Mouse (Mus musculus) forebrain, embryonic 10.5 days (tissue): Measurements from ENCODE around the gene Zswim1. TPM values are rescaled to one million over a fixed set of nuclear protein-coding genes. Genes with fewer than 3 reads are reported as not detected.
A peak's percentile ranks its signal among the peaks of the same experiment; 100 is the strongest.
"Not testable (repeated sequence)": the region's sequence is repeated elsewhere in the genome, so short reads cannot be mapped to it uniquely, and the experiment has no call there.

Experiments
- DNase-seq: peaks from one replicate; pipeline ENCODE4 v3.0.0-alpha.2; 2017; ENCODE audit warnings: low spot score; ENCODE audit errors: extremely low spot score
- H3K27ac ChIP-seq: fragments of 300-500 bp; sonication (generic); 2 replicates; pipeline ENCODE4 v1.5.1; 2016; ENCODE audit warnings: mild to moderate bottlenecking
- H3K27me3 ChIP-seq: fragments of 300-500 bp; sonication (generic); 2 replicates; pipeline ENCODE4 v1.6.1; 2016; ENCODE audit warnings: mild to moderate bottlenecking; ENCODE audit not compliant: poor library complexity, severe bottlenecking
- H3K36me3 ChIP-seq: fragments of 300-500 bp; sonication (generic); replicated peaks from 2 replicates; pipeline ENCODE4 v1.6.1; 2016; ENCODE audit warnings: mild to moderate bottlenecking, moderate library complexity
- H3K4me1 ChIP-seq: fragments of 300-500 bp; sonication (generic); 2 replicates; pipeline ENCODE4 v1.6.1; 2016
- H3K4me3 ChIP-seq: fragments of 300-500 bp; sonication (generic); 2 replicates; pipeline ENCODE4 v1.5.1; 2016; ENCODE audit warnings: mild to moderate bottlenecking, moderate library complexity
- H3K9me3 ChIP-seq: fragments of 300-500 bp; sonication (generic); 2 replicates; pipeline ENCODE4 v1.6.1; 2016; ENCODE audit warnings: mild to moderate bottlenecking, moderate library complexity
- WGBS: fragments of 180-500 bp; shearing (Covaris S2); methylation state at CpG from one replicate; pipeline ENCODE4 v1.1.7; 2016; 5-methylcytosine and 5-hydroxymethylcytosine counted together
- polyA plus RNA-seq: library from polyadenylated mRNA; unstranded; fragments of >200 nt; fragmentation: Nextera tagmentation; extraction: Ambion mirVana; gene quantifications from 2 replicates; pipeline ENCODE4 v1.2.1, GENCODE M21; 2016

Gene Zswim1
- polyA plus RNA-seq, 1 experiment from 2014 or later: 25.9 TPM

GRCm38 (mm10) chr2:164798554-164798953 is 23.9 kb upstream of the Zswim1 start:
- not testable (repeated sequence) for H3K9me3 ChIP-seq, H3K27ac ChIP-seq, H3K4me1 ChIP-seq, H3K4me3 ChIP-seq, DNase-seq, H3K27me3 ChIP-seq
- WGBS: 85% methylated on average over 6 of the region's 6 CpGs
- peaks cover 88% of the 10 kb centered on the region for H3K36me3 ChIP-seq

GRCm38 (mm10) chr2:164800252-164801004 is 22.1 kb upstream of the Zswim1 start:
- WGBS: 93% methylated on average over 13 of the region's 13 CpGs
- Histone ChIP-seq H3K27ac (no peak overlapping the region), H3K36me3 (peaks cover 72% of the 10 kb centered on the region), H3K4me1 (peaks cover 14% of the 10 kb centered on the region), H3K4me3 (no peak overlapping the region), H3K27me3 (no peaks in the 10 kb centered on the region), H3K9me3 (no peaks in the 10 kb centered on the region)
- DNase-seq: no peak

DNA sequence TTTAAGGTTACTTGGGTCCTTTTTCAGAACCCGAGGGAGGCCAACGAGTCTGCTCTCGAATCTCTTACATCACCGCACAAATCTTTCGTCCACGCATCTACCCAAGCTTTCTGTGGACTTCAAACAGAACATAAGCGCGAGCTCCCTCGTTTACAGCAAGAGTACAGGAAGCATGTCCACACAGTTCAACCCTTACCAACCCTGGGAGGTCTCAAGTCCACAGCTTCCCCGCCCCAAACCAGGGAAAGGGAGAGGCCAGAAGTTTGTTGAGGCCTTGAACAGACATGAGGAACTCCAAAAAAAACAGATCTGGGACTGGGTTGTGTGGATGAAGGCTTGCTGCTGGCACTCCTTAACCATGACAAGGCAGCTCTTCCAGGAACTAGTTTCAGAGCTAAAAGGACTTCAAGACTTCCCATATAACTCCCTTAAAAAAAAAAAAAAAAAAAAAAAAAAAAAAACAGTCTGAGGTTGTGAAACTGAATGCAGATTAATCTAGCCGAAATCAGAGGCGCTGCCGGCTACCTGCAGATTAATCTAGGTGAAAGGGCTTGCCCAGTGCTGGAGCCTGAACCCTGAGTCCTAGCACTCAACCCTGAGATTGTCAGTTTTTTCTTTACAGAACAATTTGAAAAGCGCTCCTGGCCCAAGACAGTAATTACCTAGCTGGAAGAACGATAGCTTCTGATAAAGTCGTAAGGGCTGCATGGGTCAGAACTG is 19.1 kb upstream of the Zswim1 start:
- 0 out of 2 replicates have a peak overlapping the region, but pooled peaks have one; percentile 91 for H3K27ac ChIP-seq
- H3K36me3 ChIP-seq: peaks cover 46% of the 10 kb centered on the region
- peak overlapping the region; percentile 90 for H3K4me3 ChIP-seq
- peaks cover 26% of the 10 kb centered on the region for H3K4me1 ChIP-seq
- WGBS: 94% methylated on average over 16 of the region's 16 CpGs
- no peaks in the 10 kb centered on the region for H3K9me3 ChIP-seq
- no peaks in the 10 kb centered on the region for H3K27me3 ChIP-seq
- no peak for DNase-seq

DNA sequence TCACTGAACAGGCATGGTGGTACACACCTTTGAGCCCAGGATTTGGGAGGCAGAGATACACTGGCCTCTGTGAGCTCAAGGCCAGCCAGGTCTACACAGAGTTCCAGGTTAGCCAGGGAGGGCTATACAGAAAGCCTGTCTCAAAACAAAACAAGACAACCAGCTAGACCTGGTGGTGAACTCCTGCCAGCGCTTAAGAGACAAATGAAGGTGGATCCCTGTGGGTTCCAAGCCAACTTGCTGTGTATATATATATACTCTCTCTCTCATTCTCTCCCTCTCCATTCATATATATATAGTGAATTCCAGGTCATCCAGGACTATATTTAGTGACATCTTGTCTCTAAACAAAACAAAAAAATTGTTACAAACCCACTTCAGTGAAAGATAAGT is 18.6 kb upstream of the Zswim1 start:
- Histone ChIP-seq H3K4me1 (peaks cover 26% of the 10 kb centered on the region), H3K4me3 (peak overlapping the region; percentile 90), H3K36me3 (peaks cover 46% of the 10 kb centered on the region), H3K9me3 (no peaks in the 10 kb centered on the region), H3K27ac (peak overlapping the region; percentile 91), H3K27me3 (no peaks in the 10 kb centered on the region)
- DNase-seq: no peak
- 60% methylated on average over 1 of the region's 1 CpGs for WGBS

GRCm38 (mm10) chr2:164804533-164805331 is 17.8 kb upstream of the Zswim1 start, which contains the start of the genes Acot8 and Zswim3:
Gene Acot8, minus strand, starts transcription at chr2:164804882.
Gene Zswim3, plus strand, starts transcription at chr2:164805098.
- peak within 1 kb of the TSS; percentile 91 for H3K27ac ChIP-seq
- under 1% methylated on average over 47 of the region's 47 CpGs for WGBS
- peak; percentile 95 for DNase-seq
- H3K36me3 ChIP-seq: peaks cover 44% of the 10 kb centered on the region
- H3K9me3 ChIP-seq: no peaks in the 10 kb centered on the region
- peak within 1 kb of the TSS; percentile 90 for H3K4me3 ChIP-seq
- H3K4me1 ChIP-seq: peaks cover 26% of the 10 kb centered on the region
- H3K27me3 ChIP-seq: no peaks in the 10 kb centered on the region

GRCm38 (mm10) chr2:164805332-164805718 is 17.2 kb upstream of the Zswim1 start:
- WGBS: 2% methylated on average over 21 of the region's 21 CpGs

DNA sequence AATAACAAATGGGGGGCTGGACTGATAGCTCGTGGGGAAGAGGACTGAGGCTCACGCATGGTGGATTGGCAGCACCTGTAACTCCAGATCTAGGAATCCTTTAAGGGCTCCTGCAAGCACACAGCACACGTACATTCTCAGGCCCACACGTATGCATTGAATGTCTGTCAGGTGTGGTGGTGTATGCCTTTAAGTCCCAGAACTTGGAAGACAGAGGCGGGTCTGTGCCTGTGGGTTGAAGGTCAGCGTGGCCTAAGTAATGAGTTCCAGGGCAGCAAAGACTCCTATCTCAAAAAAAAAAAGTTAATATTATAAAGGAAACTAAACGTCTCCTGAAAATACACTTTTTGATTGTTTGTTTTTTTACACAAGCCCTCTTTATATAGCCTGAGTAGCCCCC is 15.9 kb upstream of the Zswim1 start:
- H3K27ac ChIP-seq: no peak overlapping the region
- H3K4me1 ChIP-seq: peaks cover 26% of the 10 kb centered on the region
- H3K4me3 ChIP-seq: peak overlapping the region; percentile 90; the same call in 1 of the 2 replicates
- 86% methylated on average over 7 of the region's 7 CpGs for WGBS
- DNase-seq: no peak
- no peaks in the 10 kb centered on the region for H3K27me3 ChIP-seq
- no peaks in the 10 kb centered on the region for H3K9me3 ChIP-seq
- H3K36me3 ChIP-seq: peaks cover 25% of the 10 kb centered on the region

More at GRCm38 (mm10) chr2:164805332-164805718, 17.2 kb upstream of the Zswim1 start:
- H3K36me3 ChIP-seq: peaks cover 38% of the 10 kb centered on the region
- peaks cover 26% of the 10 kb centered on the region for H3K4me1 ChIP-seq
- H3K9me3 ChIP-seq: no peaks in the 10 kb centered on the region
- peak overlapping the region; percentile 91 for H3K27ac ChIP-seq
- H3K4me3 ChIP-seq: peak overlapping the region; percentile 90
- DNase-seq: no peak
- H3K27me3 ChIP-seq: no peaks in the 10 kb centered on the region

DNA sequence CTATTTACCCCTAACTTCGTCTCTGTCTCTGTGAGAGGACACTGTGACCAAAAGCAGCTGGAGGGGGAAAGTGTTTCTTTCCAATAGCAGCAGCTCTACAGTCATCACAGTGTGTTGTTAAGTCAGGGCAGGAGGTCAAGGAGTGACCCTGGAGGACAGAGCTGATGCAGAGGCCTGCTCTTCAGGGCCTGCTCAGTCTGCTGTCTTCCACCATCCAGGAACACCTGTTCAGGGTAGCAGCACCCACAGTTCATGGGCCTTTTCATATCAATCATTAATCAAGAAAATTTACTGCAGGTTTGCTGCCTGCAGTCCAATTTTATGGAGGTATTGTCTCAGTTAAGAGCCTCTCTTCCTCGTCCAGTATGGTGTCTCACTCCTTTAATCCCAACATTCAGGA is 8.9 kb upstream of the Zswim1 start:
- Histone ChIP-seq H3K27ac (no peak overlapping the region), H3K4me1 (peaks cover 3% of the 10 kb centered on the region; the same call in 1 of the 2 replicates), H3K4me3 (no peak overlapping the region), H3K9me3 (no peaks in the 10 kb centered on the region), H3K27me3 (no peaks in the 10 kb centered on the region), H3K36me3 (peaks cover 17% of the 10 kb centered on the region)
- WGBS: 73% methylated on average over 2 of the region's 2 CpGs
- DNase-seq: no peak

GRCm38 (mm10) chr2:164815348-164815747 is 7.1 kb upstream of the Zswim1 start:
- WGBS: 92% methylated on average over 5 of the region's 5 CpGs
- Histone ChIP-seq H3K9me3 (no peaks in the 10 kb centered on the region), H3K36me3 (peaks cover 14% of the 10 kb centered on the region), H3K27ac (no peak overlapping the region), H3K4me3 (no peak overlapping the region), H3K27me3 (no peaks in the 10 kb centered on the region), H3K4me1 (peaks cover 3% of the 10 kb centered on the region; the same call in 1 of the 2 replicates)
- no peak for DNase-seq

- Histone ChIP-seq H3K4me1 (peaks cover 3% of the 10 kb centered on the region; the same call in 1 of the 2 replicates), H3K4me3 (no peak overlapping the region), H3K27ac (no peak overlapping the region), H3K27me3 (no peaks in the 10 kb centered on the region), H3K36me3 (peaks cover 19% of the 10 kb centered on the region), H3K9me3 (no peaks in the 10 kb centered on the region)
- WGBS: 95% methylated on average over 8 of the region's 8 CpGs
- no peak for DNase-seq
These were observed 6.7 kb upstream of the Zswim1 start for GRCm38 (mm10) chr2:164815821-164816220.

- peaks cover 7% of the 10 kb centered on the region for H3K4me1 ChIP-seq
- H3K4me3 ChIP-seq: no peak overlapping the region
- 92% methylated on average over 6 of the region's 6 CpGs for WGBS
- peaks cover 29% of the 10 kb centered on the region for H3K36me3 ChIP-seq
- DNase-seq: no peak
- no peaks in the 10 kb centered on the region for H3K27me3 ChIP-seq
- H3K27ac ChIP-seq: no peak overlapping the region
- H3K9me3 ChIP-seq: no peaks in the 10 kb centered on the region
These were observed 5.3 kb upstream of the Zswim1 start for GRCm38 (mm10) chr2:164817206-164817605.

DNA sequence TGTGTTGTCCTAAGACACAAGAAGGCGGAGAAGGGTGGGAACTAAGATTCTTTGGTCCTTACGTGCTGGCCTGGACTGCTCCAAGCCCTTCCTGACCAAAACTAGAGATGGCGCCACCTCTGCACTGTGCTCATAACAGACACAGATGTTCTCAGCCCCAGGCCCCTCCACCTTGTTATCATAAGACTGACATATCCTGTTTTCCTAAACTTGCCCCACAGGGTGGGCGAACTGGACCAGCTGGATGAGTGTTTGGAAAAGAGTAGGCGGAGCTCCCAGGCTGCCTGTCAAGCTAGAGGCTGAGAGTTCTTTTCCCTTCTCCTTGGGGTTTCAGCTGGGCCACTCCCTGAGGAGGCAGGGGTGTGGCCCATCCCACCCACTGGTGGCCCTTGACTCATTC is 4.8 kb upstream of the Zswim1 start:
- 72% methylated on average over 5 of the region's 5 CpGs for WGBS
- Histone ChIP-seq H3K27me3 (no peaks in the 10 kb centered on the region), H3K9me3 (no peaks in the 10 kb centered on the region), H3K4me1 (peaks cover 12% of the 10 kb centered on the region), H3K4me3 (no peak overlapping the region), H3K36me3 (peaks cover 28% of the 10 kb centered on the region), H3K27ac (no peak overlapping the region)
- DNase-seq: no peak
